Mouse (Mus musculus): ENCODE results near the gene Zmat3. TPM values are rescaled to one million over a fixed set of nuclear protein-coding genes. Genes with fewer than 3 reads are reported as not detected.

Gene Zmat3
- polyA plus RNA-seq, 1 experiment = 112 TPM

DNA sequence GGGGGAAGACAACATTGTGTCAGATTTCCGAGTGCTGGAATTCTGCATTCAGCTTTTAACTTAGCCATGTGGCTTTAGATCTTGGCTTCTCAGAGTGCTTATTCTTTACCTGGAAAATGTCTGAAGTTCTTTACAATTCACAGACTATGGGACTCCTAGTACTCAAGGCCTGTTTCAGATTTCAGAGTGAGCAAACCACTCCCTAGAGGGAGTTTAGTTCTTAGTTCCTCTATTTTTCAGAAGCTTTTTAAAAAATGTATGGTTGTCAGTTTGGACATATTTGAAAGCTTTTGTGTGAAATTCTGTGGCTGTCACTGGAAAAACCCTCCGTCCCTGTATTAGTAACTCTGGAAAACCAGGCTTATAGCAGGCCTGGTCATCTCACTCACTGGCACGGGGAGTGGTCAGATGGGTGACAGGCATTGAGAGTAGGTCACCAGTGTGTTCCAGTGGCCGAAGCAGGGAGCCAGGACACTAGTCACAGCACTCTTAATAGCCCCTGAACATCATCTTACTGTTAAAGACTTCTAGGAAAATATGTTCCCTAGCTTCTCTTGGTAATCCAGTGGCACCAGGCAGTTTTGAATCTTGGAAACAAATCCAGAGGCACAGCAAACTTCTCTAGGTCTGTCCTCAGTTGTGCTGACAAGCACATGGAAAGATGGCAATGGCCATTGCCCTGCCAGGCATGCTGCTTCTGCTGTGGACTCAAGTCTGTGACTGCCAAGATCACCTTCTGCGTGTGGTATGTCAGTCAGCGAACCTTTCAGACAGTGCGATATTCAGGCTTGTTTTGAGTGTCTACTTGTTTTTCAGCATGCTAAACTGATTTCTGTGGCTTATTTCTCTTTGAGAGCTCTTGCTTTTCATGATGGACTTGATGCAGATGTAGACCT lies 37.4 kb upstream of the Zmat3 start:
- Histone ChIP-seq H3K4me3 (ENCODE audit: low read depth, low read length) (no peak overlapping the region), H3K9me3 (replicated peaks; ENCODE audit: control insufficient read depth, insufficient read depth, low read length, poor library complexity, severe bottlenecking) (no peaks in the 10 kb centered on the region), H3K4me1 (ENCODE audit: control insufficient read depth, insufficient read depth, low read length) (no peaks in the 10 kb centered on the region), H3K27ac (ENCODE audit: insufficient read depth, low read length) (no peak overlapping the region), H3K9ac (ENCODE audit: low read depth, poor library complexity, severe bottlenecking) (no peak overlapping the region), H3K36me3 (ENCODE audit: control insufficient read depth, insufficient read depth, low read length, poor library complexity, severe bottlenecking) (no peaks in the 10 kb centered on the region), H3K27me3 (ENCODE audit: control insufficient read depth, insufficient read depth, low read length, poor library complexity, severe bottlenecking) (no peaks in the 10 kb centered on the region)
- no peak for TF ChIP-seq CTCF (IDR thresholded peaks at IDR 0.05; ENCODE audit: low read depth, low read length)
- no peak for TF ChIP-seq POLR2A (IDR thresholded peaks at IDR 0.05; ENCODE audit: insufficient read depth, low read length)
- no peak for TF ChIP-seq EP300 (IDR thresholded peaks at IDR 0.05; ENCODE audit: insufficient read depth, low read depth, low read length)

DNA sequence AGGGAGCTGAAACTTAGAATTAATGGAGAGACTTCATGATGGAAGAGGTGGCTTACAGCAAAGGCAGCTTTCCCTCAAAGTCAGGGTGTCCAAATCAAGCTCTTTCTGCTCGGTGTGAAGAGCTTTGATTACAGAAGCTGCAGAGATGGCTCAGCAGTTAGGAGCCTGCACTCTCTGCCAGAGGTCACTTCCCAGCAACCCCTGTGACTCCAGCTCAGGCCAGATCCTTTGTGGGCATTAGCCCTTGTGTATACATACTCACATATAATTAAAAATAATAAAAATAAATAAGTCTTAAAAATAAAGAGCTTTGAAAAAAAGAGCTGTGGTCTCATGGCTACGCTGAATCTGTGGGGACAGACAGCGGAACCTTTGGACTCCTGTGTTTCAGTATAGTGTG lies 35.8 kb upstream of the Zmat3 start:
- Histone ChIP-seq H3K36me3 (ENCODE audit: control insufficient read depth, insufficient read depth, low read length, poor library complexity, severe bottlenecking) (no peaks in the 10 kb centered on the region), H3K9ac (ENCODE audit: low read depth, poor library complexity, severe bottlenecking) (no peak overlapping the region), H3K27me3 (ENCODE audit: control insufficient read depth, insufficient read depth, low read length, poor library complexity, severe bottlenecking) (no peaks in the 10 kb centered on the region), H3K27ac (ENCODE audit: insufficient read depth, low read length) (no peak overlapping the region), H3K9me3 (replicated peaks; ENCODE audit: control insufficient read depth, insufficient read depth, low read length, poor library complexity, severe bottlenecking) (no peaks in the 10 kb centered on the region), H3K4me1 (ENCODE audit: control insufficient read depth, insufficient read depth, low read length) (no peaks in the 10 kb centered on the region), H3K4me3 (ENCODE audit: low read depth, low read length) (no peak overlapping the region)
- TF ChIP-seq EP300 (IDR thresholded peaks at IDR 0.05; ENCODE audit: insufficient read depth, low read depth, low read length) (no peak), POLR2A (IDR thresholded peaks at IDR 0.05; ENCODE audit: insufficient read depth, low read length) (no peak), CTCF (IDR thresholded peaks at IDR 0.05; ENCODE audit: low read depth, low read length) (no peak)

DNA sequence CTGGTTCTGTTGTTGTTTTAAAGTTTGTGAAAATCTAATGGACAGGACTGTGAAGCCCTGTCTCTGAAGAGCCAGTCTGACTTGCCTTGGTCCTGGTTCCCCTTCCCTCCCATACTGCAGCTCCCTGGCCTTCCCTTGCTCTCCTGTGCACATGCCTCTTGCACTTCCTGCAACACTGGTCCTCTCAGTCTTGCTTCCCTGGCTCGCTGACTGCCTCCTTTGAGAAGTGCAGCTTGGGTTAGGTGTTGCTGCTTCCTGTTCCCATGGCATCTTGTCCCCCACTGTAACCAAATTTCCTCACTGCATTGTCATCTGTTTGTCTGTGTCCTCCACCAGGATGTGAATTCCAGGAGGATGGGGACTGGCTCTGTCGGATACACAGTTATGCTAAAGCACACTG lies 34.1 kb upstream of the Zmat3 start:
- Histone ChIP-seq H3K4me3 (ENCODE audit: low read depth, low read length) (no peak overlapping the region), H3K4me1 (ENCODE audit: control insufficient read depth, insufficient read depth, low read length) (no peaks in the 10 kb centered on the region), H3K27me3 (ENCODE audit: control insufficient read depth, insufficient read depth, low read length, poor library complexity, severe bottlenecking) (no peaks in the 10 kb centered on the region), H3K9ac (ENCODE audit: low read depth, poor library complexity, severe bottlenecking) (no peak overlapping the region), H3K27ac (ENCODE audit: insufficient read depth, low read length) (no peak overlapping the region), H3K36me3 (ENCODE audit: control insufficient read depth, insufficient read depth, low read length, poor library complexity, severe bottlenecking) (no peaks in the 10 kb centered on the region), H3K9me3 (replicated peaks; ENCODE audit: control insufficient read depth, insufficient read depth, low read length, poor library complexity, severe bottlenecking) (no peaks in the 10 kb centered on the region)
- TF ChIP-seq CTCF (IDR thresholded peaks at IDR 0.05; ENCODE audit: low read depth, low read length) (no peak), POLR2A (IDR thresholded peaks at IDR 0.05; ENCODE audit: insufficient read depth, low read length) (no peak), EP300 (IDR thresholded peaks at IDR 0.05; ENCODE audit: insufficient read depth, low read depth, low read length) (no peak)

DNA sequence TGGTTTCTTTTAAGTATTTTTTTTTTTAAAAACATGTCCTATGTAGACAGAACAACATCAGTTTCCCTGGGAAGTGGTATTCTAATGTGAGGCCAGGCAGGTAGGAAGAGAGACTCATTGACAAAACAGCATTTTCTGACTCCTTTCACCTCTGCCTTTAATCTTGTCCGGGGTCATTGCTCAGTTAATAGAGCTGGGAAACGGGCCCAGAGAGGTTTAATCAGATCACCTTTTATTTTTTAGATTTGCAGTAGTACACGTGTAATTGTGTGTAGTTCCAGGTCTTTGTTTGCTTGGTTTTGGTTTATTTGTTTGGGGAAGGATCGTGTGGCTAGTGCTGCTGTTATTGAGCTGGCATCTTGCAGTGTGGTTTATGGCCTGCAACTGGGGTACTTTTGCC lies 33.6 kb upstream of the Zmat3 start:
- Histone ChIP-seq H3K27ac (ENCODE audit: insufficient read depth, low read length) (no peak overlapping the region), H3K36me3 (ENCODE audit: control insufficient read depth, insufficient read depth, low read length, poor library complexity, severe bottlenecking) (no peaks in the 10 kb centered on the region), H3K9me3 (replicated peaks; ENCODE audit: control insufficient read depth, insufficient read depth, low read length, poor library complexity, severe bottlenecking) (no peaks in the 10 kb centered on the region), H3K4me1 (ENCODE audit: control insufficient read depth, insufficient read depth, low read length) (no peaks in the 10 kb centered on the region), H3K9ac (ENCODE audit: low read depth, poor library complexity, severe bottlenecking) (no peak overlapping the region), H3K4me3 (ENCODE audit: low read depth, low read length) (no peak overlapping the region), H3K27me3 (ENCODE audit: control insufficient read depth, insufficient read depth, low read length, poor library complexity, severe bottlenecking) (no peaks in the 10 kb centered on the region)
- TF ChIP-seq CTCF (IDR thresholded peaks at IDR 0.05; ENCODE audit: low read depth, low read length) (no peak), EP300 (IDR thresholded peaks at IDR 0.05; ENCODE audit: insufficient read depth, low read depth, low read length) (no peak), POLR2A (IDR thresholded peaks at IDR 0.05; ENCODE audit: insufficient read depth, low read length) (no peak)

DNA sequence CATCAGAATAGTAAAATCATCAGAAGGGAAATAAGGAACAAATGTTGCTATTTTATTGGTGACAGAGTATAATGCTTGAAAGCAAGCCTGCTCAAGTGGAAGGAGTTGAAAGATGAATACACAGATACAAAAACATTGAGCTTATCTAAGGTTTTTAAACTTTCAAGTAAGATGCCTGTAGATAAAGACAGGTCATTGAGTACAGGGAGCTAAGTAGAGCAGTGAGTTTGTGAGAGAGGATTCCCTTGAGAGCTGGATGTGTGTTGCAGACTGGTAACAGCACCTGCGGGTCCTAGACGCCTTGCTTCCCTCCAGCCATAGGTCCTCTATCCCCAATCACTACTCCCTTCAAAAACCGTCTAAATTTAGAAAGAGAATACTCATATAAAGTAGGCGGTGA lies 32.8 kb upstream of the Zmat3 start:
- no peak for TF ChIP-seq POLR2A (IDR thresholded peaks at IDR 0.05; ENCODE audit: insufficient read depth, low read length)
- no peak for TF ChIP-seq CTCF (IDR thresholded peaks at IDR 0.05; ENCODE audit: low read depth, low read length)
- no peak for TF ChIP-seq EP300 (IDR thresholded peaks at IDR 0.05; ENCODE audit: insufficient read depth, low read depth, low read length)
- Histone ChIP-seq H3K9me3 (replicated peaks; ENCODE audit: control insufficient read depth, insufficient read depth, low read length, poor library complexity, severe bottlenecking) (no peaks in the 10 kb centered on the region), H3K36me3 (ENCODE audit: control insufficient read depth, insufficient read depth, low read length, poor library complexity, severe bottlenecking) (no peaks in the 10 kb centered on the region), H3K9ac (ENCODE audit: low read depth, poor library complexity, severe bottlenecking) (no peak overlapping the region), H3K4me1 (ENCODE audit: control insufficient read depth, insufficient read depth, low read length) (no peaks in the 10 kb centered on the region), H3K4me3 (ENCODE audit: low read depth, low read length) (no peak overlapping the region), H3K27ac (ENCODE audit: insufficient read depth, low read length) (no peak overlapping the region), H3K27me3 (ENCODE audit: control insufficient read depth, insufficient read depth, low read length, poor library complexity, severe bottlenecking) (no peaks in the 10 kb centered on the region)

DNA sequence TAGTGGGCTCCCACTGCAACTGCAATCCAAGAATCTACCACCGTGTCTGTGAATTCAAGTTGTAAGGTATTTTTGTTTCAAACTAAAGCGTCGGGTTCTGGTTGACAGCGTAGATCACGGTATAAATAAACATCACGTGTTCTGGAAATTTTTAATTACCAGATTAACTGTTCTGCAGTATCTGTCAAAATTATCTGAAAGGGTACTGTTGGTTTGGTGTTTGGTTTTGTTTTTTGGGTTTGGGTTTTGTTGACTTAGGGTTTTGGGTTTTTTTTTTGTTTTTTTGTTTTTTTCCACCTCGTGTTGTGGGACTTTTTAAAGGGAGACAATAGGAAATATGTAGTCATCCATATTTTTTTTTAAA lies 32.3 kb upstream of the Zmat3 start:
- no peak for TF ChIP-seq EP300 (IDR thresholded peaks at IDR 0.05; ENCODE audit: insufficient read depth, low read depth, low read length)
- TF ChIP-seq POLR2A (IDR thresholded peaks at IDR 0.05; ENCODE audit: insufficient read depth, low read length) = no peak
- TF ChIP-seq CTCF (IDR thresholded peaks at IDR 0.05; ENCODE audit: low read depth, low read length) = no peak
- no peak overlapping the region for H3K27ac ChIP-seq (ENCODE audit: insufficient read depth, low read length)
- 0 out of 2 replicates have a peak overlapping the region, but pooled peaks have one; percentile 77 for H3K4me3 ChIP-seq (ENCODE audit: low read depth, low read length)
- no peaks in the 10 kb centered on the region for H3K36me3 ChIP-seq (ENCODE audit: control insufficient read depth, insufficient read depth, low read length, poor library complexity, severe bottlenecking)
- H3K9ac ChIP-seq (ENCODE audit: low read depth, poor library complexity, severe bottlenecking) = peak overlapping the region; percentile 83
- H3K27me3 ChIP-seq (ENCODE audit: control insufficient read depth, insufficient read depth, low read length, poor library complexity, severe bottlenecking) = no peaks in the 10 kb centered on the region
- H3K9me3 ChIP-seq (replicated peaks; ENCODE audit: control insufficient read depth, insufficient read depth, low read length, poor library complexity, severe bottlenecking) = no peaks in the 10 kb centered on the region
- no peaks in the 10 kb centered on the region for H3K4me1 ChIP-seq (ENCODE audit: control insufficient read depth, insufficient read depth, low read length)
